Mouse (Mus musculus): ENCODE measurements around the gene Manf. TPM values are rescaled to one million over a fixed set of nuclear protein-coding genes. Genes with fewer than 3 reads are reported as not detected.

Manf gene
- polyA plus RNA-seq, 1 experiment: 75.3 TPM

GRCm38 (mm10) chr9:106856664-106857063, 35.1 kb downstream of the Manf start:
- H3K4me1 ChIP-seq (ENCODE audit: control insufficient read depth, insufficient read depth, insufficient read length, low read length): no peaks in the 10 kb centered on the region
- H3K4me3 ChIP-seq (ENCODE audit: insufficient read depth, low read depth, low read length): no peak overlapping the region
- no peak overlapping the region for H3K27ac ChIP-seq (replicated peaks; ENCODE audit: low read depth, low read length)

GRCm38 (mm10) chr9:106842800-106843199, 49.0 kb downstream of the Manf start:
- Histone ChIP-seq H3K4me3 (ENCODE audit: insufficient read depth, low read depth, low read length) (no peak overlapping the region), H3K4me1 (ENCODE audit: control insufficient read depth, insufficient read depth, insufficient read length, low read length) (no peaks in the 10 kb centered on the region), H3K27ac (replicated peaks; ENCODE audit: low read depth, low read length) (no peak overlapping the region)

GRCm38 (mm10) chr9:106840569-106840968, 51.2 kb downstream of the Manf start:
- Histone ChIP-seq H3K4me1 (ENCODE audit: control insufficient read depth, insufficient read depth, insufficient read length, low read length) (no peaks in the 10 kb centered on the region), H3K27ac (replicated peaks; ENCODE audit: low read depth, low read length) (no peak overlapping the region), H3K4me3 (ENCODE audit: insufficient read depth, low read depth, low read length) (no peak overlapping the region)

GRCm38 (mm10) chr9:106822381-106823104, 69.2 kb downstream of the Manf start:
- Histone ChIP-seq H3K4me3 (ENCODE audit: insufficient read depth, low read depth, low read length) (peak overlapping the region; percentile 81), H3K27ac (replicated peaks; ENCODE audit: low read depth, low read length) (peak overlapping the region; percentile 33; the same call in 1 of the 2 replicates), H3K4me1 (ENCODE audit: control insufficient read depth, insufficient read depth, insufficient read length, low read length) (no peaks in the 10 kb centered on the region)

- H3K4me3 ChIP-seq (ENCODE audit: insufficient read depth, low read depth, low read length): peak within 1 kb of the TSS; percentile 81
- peak within 1 kb of the TSS; percentile 50 for H3K27ac ChIP-seq (replicated peaks; ENCODE audit: low read depth, low read length)
- no peaks in the 10 kb centered on the region for H3K4me1 ChIP-seq (ENCODE audit: control insufficient read depth, insufficient read depth, insufficient read length, low read length)
Measured at GRCm38 (mm10) chr9:106821618-106822380, 70.0 kb downstream of the Manf start, which contains the start of gene Dcaf1. Gene Dcaf1, plus strand, starts transcription at chr9:106821874.

GRCm38 (mm10) chr9:106821050-106821617, 70.6 kb downstream of the Manf start:
- peak overlapping the region; percentile 74 for H3K4me3 ChIP-seq (ENCODE audit: insufficient read depth, low read depth, low read length)
- H3K27ac ChIP-seq (replicated peaks; ENCODE audit: low read depth, low read length): peak overlapping the region; percentile 50
- H3K4me1 ChIP-seq (ENCODE audit: control insufficient read depth, insufficient read depth, insufficient read length, low read length): no peaks in the 10 kb centered on the region

GRCm38 (mm10) chr9:106819201-106819600, 72.6 kb downstream of the Manf start:
- Histone ChIP-seq H3K4me3 (ENCODE audit: insufficient read depth, low read depth, low read length) (no peak overlapping the region), H3K4me1 (ENCODE audit: control insufficient read depth, insufficient read depth, insufficient read length, low read length) (no peaks in the 10 kb centered on the region), H3K27ac (replicated peaks; ENCODE audit: low read depth, low read length) (no peak overlapping the region)

GRCm38 (mm10) chr9:106818191-106818590, 73.6 kb downstream of the Manf start:
- Histone ChIP-seq H3K4me1 (ENCODE audit: control insufficient read depth, insufficient read depth, insufficient read length, low read length) (no peaks in the 10 kb centered on the region), H3K27ac (replicated peaks; ENCODE audit: low read depth, low read length) (no peak overlapping the region), H3K4me3 (ENCODE audit: insufficient read depth, low read depth, low read length) (no peak overlapping the region)

DNA sequence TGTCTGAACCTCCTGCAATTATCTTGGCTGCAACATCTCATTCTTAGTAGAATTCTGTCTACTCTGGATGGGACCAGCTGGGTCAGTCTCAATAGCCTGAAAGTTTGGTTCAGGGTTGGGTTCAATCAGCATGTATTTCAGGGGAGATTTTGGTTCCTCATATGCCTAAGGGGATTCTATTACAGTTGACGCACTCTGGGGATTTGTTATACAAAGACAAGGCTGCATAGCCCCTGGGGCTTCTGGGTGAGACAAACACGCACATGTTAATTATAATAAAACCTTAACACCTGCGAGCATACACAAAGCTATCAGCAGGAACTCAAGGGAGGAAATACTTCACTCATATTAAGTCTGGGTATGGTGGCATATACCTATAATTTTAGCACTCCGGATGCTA, 85.3 kb downstream of the Manf start:
- no peaks in the 10 kb centered on the region for H3K4me1 ChIP-seq (ENCODE audit: control insufficient read depth, insufficient read depth, insufficient read length, low read length)

DNA sequence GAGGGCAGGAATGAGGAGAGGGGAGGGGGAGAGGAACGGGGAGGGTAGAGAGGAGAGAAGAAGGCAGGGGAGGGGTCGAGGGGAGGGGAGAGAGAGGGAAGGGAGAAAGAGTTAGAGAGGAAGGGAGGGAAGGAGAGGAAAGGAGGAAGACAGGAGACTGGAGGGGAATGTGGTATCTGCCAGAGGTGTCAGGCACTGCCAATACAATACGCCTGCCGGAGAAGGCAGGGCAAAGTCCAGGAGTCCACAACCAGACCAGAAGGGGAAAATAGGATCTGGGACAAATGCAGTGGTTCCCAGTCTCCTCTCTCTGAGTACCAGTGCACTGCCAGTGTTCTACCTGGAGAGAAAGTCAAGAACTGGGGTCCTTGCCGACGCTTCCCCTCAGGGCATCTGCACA, 100.9 kb downstream of the Manf start:
- peaks cover 7% of the 10 kb centered on the region; the same call in 1 of the 2 replicates for H3K4me1 ChIP-seq (ENCODE audit: control insufficient read depth, insufficient read depth, insufficient read length, low read length)
- no peak overlapping the region for H3K4me3 ChIP-seq (ENCODE audit: insufficient read depth, low read depth, low read length)
- H3K27ac ChIP-seq (replicated peaks; ENCODE audit: low read depth, low read length): no peak overlapping the region

More for the DNA sequence above, 85.3 kb downstream of the Manf start:
- Histone ChIP-seq H3K27ac (replicated peaks; ENCODE audit: low read depth, low read length) (no peak overlapping the region), H3K4me3 (ENCODE audit: insufficient read depth, low read depth, low read length) (no peak overlapping the region)

DNA sequence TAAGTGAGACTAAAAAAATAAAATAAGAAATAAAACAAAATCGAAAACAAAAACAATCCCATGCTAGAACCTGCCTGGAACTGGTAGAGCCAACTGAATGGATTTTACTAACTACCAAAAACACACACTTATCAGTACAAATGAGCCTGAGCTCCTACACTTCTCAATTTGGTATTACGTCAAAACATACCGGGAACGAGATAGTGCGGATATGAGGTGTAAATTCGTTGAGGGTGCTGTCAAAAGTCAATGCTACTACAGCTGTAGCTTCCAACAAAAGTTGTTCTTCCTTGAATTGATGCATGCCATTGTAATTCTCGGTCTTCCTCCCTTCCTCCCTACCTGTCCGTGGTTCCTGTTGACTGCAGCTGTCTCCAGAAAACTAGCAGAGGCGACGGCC, 102.4 kb downstream of the Manf start:
- Histone ChIP-seq H3K4me1 (ENCODE audit: control insufficient read depth, insufficient read depth, insufficient read length, low read length) (peaks cover 9% of the 10 kb centered on the region; the same call in 1 of the 2 replicates), H3K27ac (replicated peaks; ENCODE audit: low read depth, low read length) (peak overlapping the region; percentile 40), H3K4me3 (ENCODE audit: insufficient read depth, low read depth, low read length) (peak overlapping the region; percentile 98)

DNA sequence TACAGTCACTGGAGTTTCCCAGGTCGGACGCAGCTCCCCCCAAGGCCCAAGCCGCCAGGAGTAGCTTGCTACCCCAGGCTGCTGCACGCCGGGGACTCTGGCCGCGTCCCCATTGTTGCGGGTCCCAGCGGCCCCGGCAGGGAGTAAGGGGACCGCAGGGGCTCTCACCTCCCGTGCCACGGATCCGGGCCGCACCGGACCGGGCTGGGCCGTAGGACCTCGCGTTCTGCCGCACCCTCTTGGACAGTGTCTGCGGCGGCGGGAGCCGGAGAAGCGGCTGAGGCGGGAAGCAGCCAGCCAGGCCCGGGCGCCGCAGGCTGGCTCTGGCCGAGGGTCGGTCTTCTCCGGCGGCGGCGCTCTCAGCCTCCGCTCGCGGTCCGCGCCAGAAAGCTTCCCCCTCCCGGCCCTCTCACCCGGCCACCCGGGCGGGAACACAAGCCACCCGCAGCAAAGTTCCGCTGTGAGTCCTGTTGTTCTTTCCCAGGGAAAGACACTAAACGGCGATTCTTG, 102.9 kb downstream of the Manf start, which contains the start of gene Rad54l2:
Rad54l2 (minus strand) TSS at position 383 of the 510 bp plus-strand sequence.
- H3K4me1 ChIP-seq (ENCODE audit: control insufficient read depth, insufficient read depth, insufficient read length, low read length): peaks cover 9% of the 10 kb centered on the region; the same call in 1 of the 2 replicates
- peak within 1 kb of the TSS; percentile 72 for H3K27ac ChIP-seq (replicated peaks; ENCODE audit: low read depth, low read length)

More for the DNA sequence above, 102.9 kb downstream of the Manf start, which contains the start of gene Rad54l2:
- H3K4me3 ChIP-seq (ENCODE audit: insufficient read depth, low read depth, low read length): peak within 1 kb of the TSS; percentile 98

Measured in brown adipose tissue, adult 24 weeks (tissue).